Comparison of ENCODE assay signal across 14 mouse cellular contexts in genomic region chr5:136140057-136140482, GRCm38 (mm10). TPM values are rescaled to one million over a fixed set of nuclear protein-coding genes. Genes with fewer than 3 reads are reported as not detected.
DNase-seq lines count a peak whose midpoint lies in the region; ATAC-seq and TF ChIP-seq lines count a peak whose summit lies in the region.
"Had no signal": no experiment of that assay in that cellular context is flagged by ENCODE, and none has a peak within 500 bp of the region (broad histone marks: within the 10 kb centered on the region; RNA-seq: fewer than 3 reads in every experiment).

No protein-coding gene starts in this region.

- no peak overlapping the region for H3K9ac ChIP-seq in intestine, postnatal 0 days (ENCODE audit: low read depth, low read length)
- no peak overlapping the region for H3K9ac ChIP-seq in intestine, embryonic 16.5 days (ENCODE audit: low read depth, low read length)
- H3K9ac ChIP-seq in liver, embryonic 16.5 days (ENCODE audit: low read depth, low read length): no peak overlapping the region
- H3K9ac ChIP-seq in liver, embryonic 11.5 days (ENCODE audit: low read depth, low read length): no peak overlapping the region
- H3K9ac ChIP-seq in midbrain, embryonic 14.5 days (replicated peaks; ENCODE audit: low read length): no peak overlapping the region
- H3K9ac ChIP-seq: embryonic facial prominence, embryonic 13.5 days; heart, embryonic 15.5 days had no signal

- DNase-seq in liver, embryonic 11.5 days (ENCODE audit: low spot score): no peak
- peak; percentile 57 for DNase-seq in cerebellum, adult 9-10 months
- no peak for DNase-seq in adrenal gland, postnatal 10 days
- no peak for DNase-seq in midbrain, embryonic 14.5 days
- DNase-seq: gastrocnemius, postnatal 10 days; thymus, postnatal 14 days had no signal

- H3K4me2 ChIP-seq in intestine, postnatal 0 days (replicated peaks; ENCODE audit: low read depth): no peak overlapping the region
- H3K4me2 ChIP-seq in intestine, embryonic 16.5 days (ENCODE audit: low read depth, low read length): no peak overlapping the region
- no peak overlapping the region for H3K4me2 ChIP-seq in liver, embryonic 16.5 days (ENCODE audit: low read depth, low read length)
- no peak overlapping the region for H3K4me2 ChIP-seq in liver, embryonic 11.5 days
- H3K4me2 ChIP-seq in midbrain, embryonic 14.5 days (ENCODE audit: low read length): no peak overlapping the region
- H3K4me2 ChIP-seq: embryonic facial prominence, embryonic 13.5 days; heart, embryonic 15.5 days had no signal

- no peaks in the 10 kb centered on the region for H3K27me3 ChIP-seq in intestine, postnatal 0 days (replicated peaks; ENCODE audit: control insufficient read depth, insufficient read depth, low read length)
- H3K27me3 ChIP-seq in intestine, embryonic 16.5 days (replicated peaks; ENCODE audit: control insufficient read depth, insufficient read depth, low read length): no peaks in the 10 kb centered on the region
- H3K27me3 ChIP-seq in liver, embryonic 16.5 days (ENCODE audit: control insufficient read depth, insufficient read depth, low read depth, low read length): no peaks in the 10 kb centered on the region
- no peaks in the 10 kb centered on the region for H3K27me3 ChIP-seq in liver, embryonic 11.5 days (replicated peaks; ENCODE audit: control insufficient read depth, insufficient read depth, low read length)
- no peaks in the 10 kb centered on the region for H3K27me3 ChIP-seq in midbrain, embryonic 14.5 days (ENCODE audit: control insufficient read depth, insufficient read depth, low read length)
- H3K27me3 ChIP-seq: embryonic facial prominence, embryonic 13.5 days; heart, embryonic 15.5 days; megakaryocyte, embryonic 14.5 days had no signal

- H3K4me1 ChIP-seq in intestine, postnatal 0 days (replicated peaks; ENCODE audit: control insufficient read depth, insufficient read depth, low read length): no peaks in the 10 kb centered on the region
- H3K4me1 ChIP-seq in intestine, embryonic 16.5 days (ENCODE audit: control insufficient read depth, insufficient read depth, low read length): peaks cover 8% of the 10 kb centered on the region; the same call in 1 of the 2 replicates
- H3K4me1 ChIP-seq in liver, embryonic 16.5 days (ENCODE audit: control insufficient read depth, low read depth, low read length): peaks cover 18% of the 10 kb centered on the region
- peaks cover 9% of the 10 kb centered on the region for H3K4me1 ChIP-seq in liver, embryonic 11.5 days (replicated peaks; ENCODE audit: control insufficient read depth, insufficient read depth, low read length)
- H3K4me1 ChIP-seq in midbrain, embryonic 14.5 days (ENCODE audit: control insufficient read depth, insufficient read depth, low read length): peaks cover 10% of the 10 kb centered on the region

- H3K36me3 ChIP-seq in intestine, postnatal 0 days (ENCODE audit: control insufficient read depth, insufficient read depth): peaks cover 39% of the 10 kb centered on the region
- peaks cover 15% of the 10 kb centered on the region for H3K36me3 ChIP-seq in intestine, embryonic 16.5 days (ENCODE audit: control insufficient read depth, insufficient read depth, low read length)
- H3K36me3 ChIP-seq in liver, embryonic 16.5 days (ENCODE audit: control insufficient read depth, insufficient read depth): peaks cover 28% of the 10 kb centered on the region
- peaks cover 22% of the 10 kb centered on the region for H3K36me3 ChIP-seq in liver, embryonic 11.5 days (ENCODE audit: control insufficient read depth, insufficient read depth, low read length)
- H3K36me3 ChIP-seq in midbrain, embryonic 14.5 days (ENCODE audit: control insufficient read depth, insufficient read depth, low read length): peaks cover 36% of the 10 kb centered on the region

- H3K27ac ChIP-seq in intestine, postnatal 0 days (ENCODE audit: low read depth, low read length): 0 out of 2 replicates have a peak overlapping the region, but pooled peaks have one; percentile 15
- no peak overlapping the region for H3K27ac ChIP-seq in intestine, embryonic 16.5 days (ENCODE audit: low read length)
- peak overlapping the region; percentile 45; the same call in 1 of the 2 replicates for H3K27ac ChIP-seq in liver, embryonic 16.5 days (ENCODE audit: low read length)
- H3K27ac ChIP-seq in liver, embryonic 11.5 days (ENCODE audit: low read depth, low read length): no peak overlapping the region
- H3K27ac ChIP-seq in midbrain, embryonic 14.5 days (replicated peaks; ENCODE audit: low read depth, low read length): no peak overlapping the region
- H3K27ac ChIP-seq: embryonic facial prominence, embryonic 13.5 days; heart, embryonic 15.5 days had no signal

- ATAC-seq in intestine, postnatal 0 days: no peak
- ATAC-seq in intestine, embryonic 16.5 days: no peak
- no peak for ATAC-seq in liver, embryonic 16.5 days (ENCODE audit: low read depth)
- ATAC-seq in liver, embryonic 11.5 days (replicated peaks; ENCODE audit: low FRiP score): no peak
- peak; percentile 24 for ATAC-seq in megakaryocyte progenitor cell, adult 5-6 weeks (replicated peaks; ENCODE audit: poor library complexity)
- no peak for ATAC-seq in midbrain, embryonic 14.5 days (ENCODE audit: low FRiP score, low TSS enrichment)
- ATAC-seq: forebrain, embryonic 14.5 days had no signal

- TF ChIP-seq CTCF in intestine, postnatal 0 days (IDR thresholded peaks at IDR 0.05; ENCODE audit: low read depth): no peak

- 90% methylated on average over 10 of the region's 10 CpGs for WGBS in intestine, postnatal 0 days
- WGBS in intestine, embryonic 16.5 days: 87% methylated on average over 10 of the region's 10 CpGs
- 81% methylated on average over 10 of the region's 10 CpGs for WGBS in liver, embryonic 16.5 days (ENCODE audit: insufficient replicate concordance)
- 92% methylated on average over 10 of the region's 10 CpGs for WGBS in liver, embryonic 11.5 days
- WGBS in midbrain, embryonic 14.5 days: 95% methylated on average over 10 of the region's 10 CpGs

- H3K4me3 ChIP-seq in intestine, postnatal 0 days (ENCODE audit: low read depth, low read length): no peak overlapping the region
- no peak overlapping the region for H3K4me3 ChIP-seq in intestine, embryonic 16.5 days (ENCODE audit: low read length)
- no peak overlapping the region for H3K4me3 ChIP-seq in liver, embryonic 16.5 days (ENCODE audit: low read depth, low read length)
- H3K4me3 ChIP-seq in liver, embryonic 11.5 days (ENCODE audit: low read depth, low read length): no peak overlapping the region
- no peak overlapping the region for H3K4me3 ChIP-seq in midbrain, embryonic 14.5 days (replicated peaks; ENCODE audit: low read depth, low read length)
- H3K4me3 ChIP-seq: embryonic facial prominence, embryonic 13.5 days; heart, embryonic 15.5 days; megakaryocyte, embryonic 14.5 days had no signal

- no peaks in the 10 kb centered on the region for H3K9me3 ChIP-seq in intestine, postnatal 0 days (ENCODE audit: control insufficient read depth)
- no peaks in the 10 kb centered on the region for H3K9me3 ChIP-seq in intestine, embryonic 16.5 days (ENCODE audit: control insufficient read depth, low read length)
- no peaks in the 10 kb centered on the region for H3K9me3 ChIP-seq in liver, embryonic 16.5 days (replicated peaks; ENCODE audit: control insufficient read depth, low read length)
- H3K9me3 ChIP-seq in liver, embryonic 11.5 days (ENCODE audit: control insufficient read depth, low read length): no peaks in the 10 kb centered on the region
- no peaks in the 10 kb centered on the region for H3K9me3 ChIP-seq in midbrain, embryonic 14.5 days (ENCODE audit: control insufficient read depth, low read length)
- H3K9me3 ChIP-seq: embryonic facial prominence, embryonic 13.5 days; heart, embryonic 15.5 days; megakaryocyte, embryonic 14.5 days had no signal

RNA-seq across cellular contexts. Expression of gene Alkbh4, which starts 4.1 kb away (rescaled TPM):
- polyA plus RNA-seq in intestine, postnatal 0 days (2015; fragmentation: Nextera tagmentation; extraction: Ambion mirVana): 11.0 and 12.6 TPM in 2 replicates
- polyA plus RNA-seq in intestine, embryonic 16.5 days (2015; fragmentation: Nextera tagmentation; extraction: Ambion mirVana): 16.7 and 17.2 TPM in 2 replicates
- polyA plus RNA-seq in liver, embryonic 16.5 days (2015; fragmentation: Nextera tagmentation; extraction: Ambion mirVana): 11.3 and 12.9 TPM in 2 replicates
- polyA plus RNA-seq in liver, embryonic 11.5 days (2014; fragmentation: Nextera tagmentation; extraction: Ambion mirVana): 20.3 and 24.9 TPM in 2 replicates
- 15.6 and 18.5 TPM in 2 replicates for total RNA-seq in megakaryocyte progenitor cell, adult 5-6 weeks (2015)
- 8.4 and 12.9 TPM in 2 replicates for total RNA-seq in megakaryocyte progenitor cell, adult 5-6 weeks (2017)
- 1 to 10 TPM; 5.6 to 9.2 TPM for total RNA-seq in adrenal gland, postnatal 10 days (2021)
- 16.8 and 20.0 TPM in 2 replicates for polyA plus RNA-seq in midbrain, embryonic 14.5 days (2014; fragmentation: Nextera tagmentation; extraction: Ambion mirVana)

RNA-seq across cellular contexts. Expression of gene Lrwd1, which starts 4.2 kb away (rescaled TPM):
- 7.5 and 7.8 TPM in 2 replicates for polyA plus RNA-seq in intestine, postnatal 0 days (2015; fragmentation: Nextera tagmentation; extraction: Ambion mirVana)
- polyA plus RNA-seq in intestine, embryonic 16.5 days (2015; fragmentation: Nextera tagmentation; extraction: Ambion mirVana): 22.3 and 22.7 TPM in 2 replicates
- 30.5 and 33.9 TPM in 2 replicates for polyA plus RNA-seq in liver, embryonic 16.5 days (2015; fragmentation: Nextera tagmentation; extraction: Ambion mirVana)
- 69.0 and 70.3 TPM in 2 replicates for polyA plus RNA-seq in liver, embryonic 11.5 days (2014; fragmentation: Nextera tagmentation; extraction: Ambion mirVana)
- total RNA-seq in megakaryocyte progenitor cell, adult 5-6 weeks (2015): 13.2 and 16.5 TPM in 2 replicates
- 52.6 and 56.5 TPM in 2 replicates for total RNA-seq in megakaryocyte progenitor cell, adult 5-6 weeks (2017)
- 10 to 100 TPM in 1 of 2 experiments, 1 to 10 TPM in 1; 8.6 to 11.9 TPM for total RNA-seq in adrenal gland, postnatal 10 days (2021)
- 22.7 and 24.5 TPM in 2 replicates for polyA plus RNA-seq in midbrain, embryonic 14.5 days (2014; fragmentation: Nextera tagmentation; extraction: Ambion mirVana)

RNA-seq across cellular contexts. Expression of gene Polr2j, which starts 23.6 kb away (rescaled TPM):
- 152 and 169 TPM in 2 replicates for polyA plus RNA-seq in intestine, postnatal 0 days (2015; fragmentation: Nextera tagmentation; extraction: Ambion mirVana)
- 212 and 230 TPM in 2 replicates for polyA plus RNA-seq in intestine, embryonic 16.5 days (2015; fragmentation: Nextera tagmentation; extraction: Ambion mirVana)
- polyA plus RNA-seq in liver, embryonic 16.5 days (2015; fragmentation: Nextera tagmentation; extraction: Ambion mirVana): 104 and 118 TPM in 2 replicates
- 253 and 261 TPM in 2 replicates for polyA plus RNA-seq in liver, embryonic 11.5 days (2014; fragmentation: Nextera tagmentation; extraction: Ambion mirVana)
- 115 and 120 TPM in 2 replicates for total RNA-seq in megakaryocyte progenitor cell, adult 5-6 weeks (2015)
- 127 and 153 TPM in 2 replicates for total RNA-seq in megakaryocyte progenitor cell, adult 5-6 weeks (2017)
- total RNA-seq in adrenal gland, postnatal 10 days (2021): 10 to 100 TPM; 84.1 to 89.4 TPM
- 233 and 265 TPM in 2 replicates for polyA plus RNA-seq in midbrain, embryonic 14.5 days (2014; fragmentation: Nextera tagmentation; extraction: Ambion mirVana)

RNA-seq across cellular contexts. Expression of gene Orai2, which starts 30.4 kb away (rescaled TPM):
- 4.3 and 5.1 TPM in 2 replicates for polyA plus RNA-seq in intestine, postnatal 0 days (2015; fragmentation: Nextera tagmentation; extraction: Ambion mirVana)
- 6.3 and 7.1 TPM in 2 replicates for polyA plus RNA-seq in intestine, embryonic 16.5 days (2015; fragmentation: Nextera tagmentation; extraction: Ambion mirVana)
- 3.6 and 4.0 TPM in 2 replicates for polyA plus RNA-seq in liver, embryonic 16.5 days (2015; fragmentation: Nextera tagmentation; extraction: Ambion mirVana)
- 7.4 and 9.0 TPM in 2 replicates for polyA plus RNA-seq in liver, embryonic 11.5 days (2014; fragmentation: Nextera tagmentation; extraction: Ambion mirVana)
- 16.4 and 16.7 TPM in 2 replicates for total RNA-seq in megakaryocyte progenitor cell, adult 5-6 weeks (2015)
- total RNA-seq in megakaryocyte progenitor cell, adult 5-6 weeks (2017): 21.2 and 26.9 TPM in 2 replicates
- 1 to 10 TPM; 5.1 to 6.6 TPM for total RNA-seq in adrenal gland, postnatal 10 days (2021)
- 38.2 and 46.8 TPM in 2 replicates for polyA plus RNA-seq in midbrain, embryonic 14.5 days (2014; fragmentation: Nextera tagmentation; extraction: Ambion mirVana)

RNA-seq across cellular contexts. Expression of gene Rasa4, which starts 56.4 kb away (rescaled TPM):
- 8.1 and 8.7 TPM in 2 replicates for polyA plus RNA-seq in intestine, postnatal 0 days (2015; fragmentation: Nextera tagmentation; extraction: Ambion mirVana)
- polyA plus RNA-seq in intestine, embryonic 16.5 days (2015; fragmentation: Nextera tagmentation; extraction: Ambion mirVana): 16.6 and 18.5 TPM in 2 replicates
- polyA plus RNA-seq in liver, embryonic 16.5 days (2015; fragmentation: Nextera tagmentation; extraction: Ambion mirVana): 1.9 and 2.0 TPM in 2 replicates
- 1.7 TPM in 2 replicates for polyA plus RNA-seq in liver, embryonic 11.5 days (2014; fragmentation: Nextera tagmentation; extraction: Ambion mirVana)
- 31.4 and 43.2 TPM in 2 replicates for total RNA-seq in megakaryocyte progenitor cell, adult 5-6 weeks (2015)
- total RNA-seq in megakaryocyte progenitor cell, adult 5-6 weeks (2017): 21.5 and 31.9 TPM in 2 replicates
- 10 to 100 TPM in 1 of 2 experiments, 1 to 10 TPM in 1; 8.4 to 13.7 TPM for total RNA-seq in adrenal gland, postnatal 10 days (2021)
- polyA plus RNA-seq in midbrain, embryonic 14.5 days (2014; fragmentation: Nextera tagmentation; extraction: Ambion mirVana): 16.9 and 17.1 TPM in 2 replicates

Comparison
In these comparisons a context has a peak if more than half of its experiments do, and no peak if none do; other contexts are left out.
1. H3K27ac ChIP-seq: peak in intestine, postnatal 0 days (single experiment) and liver, embryonic 16.5 days (single experiment); none in intestine, embryonic 16.5 days (single experiment), liver, embryonic 11.5 days (single experiment) and midbrain, embryonic 14.5 days (single experiment).